Mouse (Mus musculus) testis, postnatal 10 days (tissue): Measurements from ENCODE around the gene Smad6.

Experiments used
- DNase-seq: peaks from one replicate; pipeline ENCODE4 v3.0.0; 2021; ENCODE audit warnings: low spot score

Gene Smad6

DNA sequence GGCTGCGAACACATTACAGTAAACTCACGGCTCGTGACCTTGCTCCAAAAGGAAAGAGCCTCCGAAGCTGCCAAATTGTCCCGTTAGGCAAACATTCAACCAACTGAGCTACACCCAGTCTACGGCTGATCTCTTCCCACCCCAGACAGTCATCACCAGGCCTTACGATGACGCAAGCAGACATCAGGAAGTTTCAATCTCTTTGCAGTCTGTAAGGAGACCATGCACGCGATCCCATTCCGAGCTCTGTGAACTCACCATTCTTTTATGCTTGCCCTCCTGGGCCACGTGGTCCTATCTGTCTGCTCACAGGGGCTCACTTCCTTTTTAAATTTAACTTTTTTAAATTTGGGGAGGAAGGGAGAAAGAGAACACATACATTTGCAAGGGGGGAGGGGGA, 32.6 kb downstream of the Smad6 start:
- no peak for DNase-seq

DNA sequence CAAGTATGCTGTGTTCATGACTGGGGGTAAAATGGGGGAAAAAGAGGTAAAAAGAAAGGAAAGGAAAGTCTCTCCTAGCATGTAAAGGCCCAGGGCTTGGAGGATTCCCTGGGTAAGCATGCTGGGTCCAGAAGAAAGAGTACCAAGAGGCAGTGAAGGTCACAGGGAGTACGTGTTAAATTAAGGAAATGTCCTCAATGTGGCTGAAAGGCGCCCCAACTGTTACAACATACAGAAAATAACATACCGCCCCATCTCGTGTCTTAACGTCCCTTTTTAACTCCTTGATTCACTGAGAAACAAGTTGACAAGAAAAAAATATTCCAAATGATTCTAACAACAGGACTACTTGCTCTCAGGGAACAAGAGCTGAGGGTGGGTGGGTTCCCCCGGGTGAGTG, 36.7 kb downstream of the Smad6 start:
- no peak for DNase-seq

DNA sequence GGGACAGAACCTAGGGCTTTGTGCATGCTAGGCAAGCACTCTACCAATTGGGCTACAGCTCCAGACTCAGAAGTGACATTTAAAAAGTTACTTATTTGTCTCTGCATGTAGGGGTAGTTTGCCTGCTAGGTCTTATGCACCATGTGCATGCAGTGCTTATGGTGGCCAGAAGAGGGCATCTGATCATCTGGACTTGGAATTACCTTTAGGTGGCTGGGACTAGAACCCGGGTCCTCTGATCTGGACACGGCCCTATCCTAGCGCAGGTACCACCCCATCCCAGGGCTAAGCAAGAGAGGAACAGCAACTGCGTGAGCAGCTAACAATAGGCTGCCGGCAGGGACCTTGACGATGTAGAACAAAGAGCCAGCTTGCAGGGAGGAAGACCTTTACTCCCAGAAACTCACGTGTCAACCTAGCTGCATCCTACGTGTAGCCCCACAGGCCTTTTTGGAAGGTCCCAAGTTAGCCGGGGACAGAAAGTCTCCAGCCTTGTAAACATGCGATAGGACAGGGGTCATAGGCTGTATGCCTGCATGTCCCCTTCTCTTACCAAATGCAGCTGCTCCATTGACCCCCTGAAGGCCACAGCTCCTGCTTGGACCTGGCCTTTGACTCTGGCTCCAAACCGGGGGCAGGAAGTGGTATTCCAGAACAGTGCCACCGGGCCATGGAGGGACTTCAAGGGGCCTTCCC, 38.8 kb downstream of the Smad6 start:
- no peak for DNase-seq

DNA sequence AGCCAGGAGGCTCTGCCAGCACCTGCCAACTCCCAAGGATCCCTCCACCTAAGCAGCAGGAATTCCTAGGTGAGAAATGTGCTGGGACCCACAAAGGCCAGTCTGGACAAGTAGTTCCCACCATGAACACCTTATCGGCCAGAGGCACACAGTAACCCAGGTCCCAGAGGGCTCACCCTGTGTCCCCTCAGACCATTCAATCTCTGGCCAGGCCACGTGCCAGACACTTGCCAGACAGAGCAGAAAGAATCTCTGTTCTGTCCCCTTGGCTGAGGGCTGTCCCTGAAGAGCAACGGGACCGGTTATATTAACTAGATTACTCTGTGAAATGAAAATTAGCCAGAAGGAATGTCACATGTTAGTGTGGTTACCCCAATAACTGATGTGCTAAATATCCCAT, 39.9 kb downstream of the Smad6 start:
- no peak for DNase-seq

DNA sequence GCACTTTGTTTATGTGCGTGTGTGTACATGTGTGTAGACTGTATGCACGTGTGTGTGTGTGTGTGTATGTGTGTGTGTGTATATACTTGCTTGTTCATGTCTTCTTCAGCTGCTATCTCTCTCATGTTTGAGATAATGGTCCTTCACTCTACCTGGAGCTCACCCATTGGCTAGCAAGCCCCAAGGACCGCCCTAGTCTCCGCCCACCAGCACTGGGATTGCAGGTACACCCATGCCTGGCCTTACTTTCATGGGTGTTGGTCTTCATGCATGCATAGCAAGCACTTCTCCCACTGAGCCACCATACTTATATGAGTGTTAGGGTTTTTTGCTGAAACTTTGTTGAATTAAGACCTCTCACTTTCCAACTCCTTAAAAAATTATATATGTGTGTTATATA, 40.5 kb downstream of the Smad6 start:
- no peak for DNase-seq

DNA sequence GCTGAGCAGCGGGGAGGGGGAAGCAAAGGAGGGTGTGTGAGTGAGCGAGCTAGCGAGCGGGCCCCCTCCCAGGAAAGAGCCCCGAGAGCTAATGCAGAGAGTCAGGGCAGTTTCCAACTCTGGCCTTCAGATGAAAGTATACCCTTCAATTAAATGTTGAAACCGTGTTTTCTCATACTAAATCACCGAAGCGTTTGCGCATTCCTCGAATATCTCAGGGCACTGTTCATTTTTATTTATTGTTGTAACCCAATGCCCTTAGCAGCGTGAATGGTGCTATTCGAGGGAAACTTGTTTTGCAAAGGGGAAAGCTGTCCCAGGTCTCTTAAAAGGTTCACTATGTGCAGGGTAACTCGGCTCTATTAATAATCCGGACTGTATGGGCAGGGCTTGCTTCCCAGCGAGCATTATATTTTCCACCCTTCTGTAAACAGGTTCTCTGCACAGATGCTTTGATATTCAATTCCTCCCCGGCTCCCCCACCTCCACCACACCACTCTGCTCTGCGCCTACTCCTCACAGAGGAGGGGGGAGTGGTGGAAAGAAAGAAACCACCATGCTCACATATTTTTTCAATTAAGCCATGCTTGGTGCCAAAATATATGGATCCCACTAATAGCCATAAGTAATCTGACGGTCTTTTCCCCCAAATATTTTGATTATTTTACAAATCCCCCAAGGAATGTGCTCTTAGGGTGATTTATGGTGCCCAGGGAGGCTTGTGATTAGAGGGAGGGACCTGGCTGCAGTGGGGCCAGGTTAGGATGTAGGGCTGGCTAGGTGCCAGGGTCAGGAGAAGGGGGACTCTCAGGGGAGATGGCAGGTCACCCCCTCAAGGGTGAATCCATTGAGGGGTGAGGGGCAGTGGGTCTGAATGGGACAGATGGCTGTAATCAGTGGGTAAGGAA, 41.4 kb downstream of the Smad6 start:
- DNase-seq: no peak

GRCm38 (mm10) chr9:63979275-63979674, 42.6 kb downstream of the Smad6 start:
- DNase-seq: no peak

DNA sequence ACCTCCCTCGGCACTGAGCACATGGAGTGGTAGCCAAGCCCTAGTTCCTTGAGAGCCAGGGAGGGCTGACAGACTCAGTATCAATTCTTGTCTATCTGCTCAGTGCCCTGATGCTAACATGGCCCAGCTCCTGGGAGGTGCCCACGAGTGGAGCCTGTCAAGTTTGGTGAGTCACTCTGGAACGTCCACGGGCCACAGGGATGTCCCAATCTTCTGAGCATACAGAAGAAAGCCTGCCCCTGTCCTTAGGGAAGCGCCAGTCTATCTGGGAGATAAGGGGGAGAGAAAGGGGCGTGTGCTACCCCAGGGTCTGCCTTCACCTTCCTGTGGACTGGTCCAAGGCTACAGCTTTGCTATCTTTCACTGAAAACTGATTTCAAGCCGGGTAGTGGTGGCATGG, 43.2 kb downstream of the Smad6 start:
- no peak for DNase-seq

GRCm38 (mm10) chr9:63975996-63976395, 45.9 kb downstream of the Smad6 start:
- DNase-seq: no peak

GRCm38 (mm10) chr9:63974258-63975023, 47.4 kb downstream of the Smad6 start:
- no peak for DNase-seq

- no peak for DNase-seq
Measured at GRCm38 (mm10) chr9:63973662-63974190, 48.1 kb downstream of the Smad6 start.

- no peak for DNase-seq
Measured at GRCm38 (mm10) chr9:63972576-63973290, 49.1 kb downstream of the Smad6 start.

DNA sequence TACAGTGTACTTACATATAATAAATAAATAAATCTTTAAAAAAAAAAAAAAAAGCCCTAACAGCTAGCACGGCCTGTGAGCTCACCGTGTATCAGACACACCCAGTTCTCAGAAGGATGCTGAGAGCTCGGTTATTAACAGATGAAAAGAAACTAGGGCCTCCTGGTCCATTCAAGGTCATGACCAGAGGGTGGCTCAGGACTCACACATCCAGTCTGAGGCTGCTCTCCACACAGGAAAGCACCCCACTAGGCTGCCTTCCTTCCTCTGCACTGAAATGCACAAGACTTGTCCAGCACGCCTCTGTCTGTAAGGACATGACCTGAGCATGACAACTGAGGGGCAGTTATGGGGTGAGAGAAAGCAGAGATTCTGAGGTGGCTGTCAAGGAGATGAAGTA, 50.3 kb downstream of the Smad6 start:
- no peak for DNase-seq

GRCm38 (mm10) chr9:63970836-63971235, 51.0 kb downstream of the Smad6 start:
- no peak for DNase-seq

DNA sequence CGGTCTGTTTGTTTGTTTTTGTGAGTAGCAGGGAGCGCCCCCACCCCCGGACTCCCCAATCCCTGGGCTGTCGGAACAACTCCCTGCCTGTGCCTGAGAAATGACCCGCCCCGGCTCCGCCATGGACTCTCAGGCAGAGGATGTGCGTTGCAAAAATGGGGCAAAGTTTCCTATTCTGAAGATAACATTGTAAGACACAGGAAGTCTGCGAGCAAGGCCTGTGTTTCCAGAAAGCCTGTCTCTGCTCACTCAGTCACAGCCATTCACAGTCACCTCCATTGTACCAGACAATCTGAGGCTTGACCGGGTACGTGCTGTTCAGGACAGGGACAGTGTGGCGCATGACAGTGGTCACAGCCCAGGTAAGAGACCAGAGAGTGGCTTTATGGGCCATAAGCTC, 51.5 kb downstream of the Smad6 start:
- no peak for DNase-seq

- no peak for DNase-seq
Measured at GRCm38 (mm10) chr9:63969467-63969866, 52.4 kb downstream of the Smad6 start.

DNA sequence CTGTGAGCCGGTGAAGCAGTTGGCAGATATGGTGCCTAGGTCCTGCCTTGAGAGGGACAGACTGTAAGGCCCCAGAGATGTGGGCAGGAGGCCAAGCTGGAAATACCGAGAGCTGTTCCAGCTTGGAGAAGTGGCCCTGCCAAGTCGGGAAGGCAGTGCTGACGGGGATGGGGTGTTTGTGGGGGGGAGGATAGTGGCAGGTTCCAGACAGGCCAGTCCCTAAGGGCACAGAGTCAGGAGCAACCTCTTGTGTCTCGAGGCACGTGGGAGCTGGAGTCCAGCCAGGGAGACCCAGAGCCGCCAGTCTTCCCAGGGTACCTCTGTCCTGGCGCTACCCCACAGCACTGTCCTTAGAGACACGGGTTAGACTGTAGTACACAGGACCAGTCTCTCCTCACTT, 53.3 kb downstream of the Smad6 start:
- DNase-seq: peak; percentile 92

DNA sequence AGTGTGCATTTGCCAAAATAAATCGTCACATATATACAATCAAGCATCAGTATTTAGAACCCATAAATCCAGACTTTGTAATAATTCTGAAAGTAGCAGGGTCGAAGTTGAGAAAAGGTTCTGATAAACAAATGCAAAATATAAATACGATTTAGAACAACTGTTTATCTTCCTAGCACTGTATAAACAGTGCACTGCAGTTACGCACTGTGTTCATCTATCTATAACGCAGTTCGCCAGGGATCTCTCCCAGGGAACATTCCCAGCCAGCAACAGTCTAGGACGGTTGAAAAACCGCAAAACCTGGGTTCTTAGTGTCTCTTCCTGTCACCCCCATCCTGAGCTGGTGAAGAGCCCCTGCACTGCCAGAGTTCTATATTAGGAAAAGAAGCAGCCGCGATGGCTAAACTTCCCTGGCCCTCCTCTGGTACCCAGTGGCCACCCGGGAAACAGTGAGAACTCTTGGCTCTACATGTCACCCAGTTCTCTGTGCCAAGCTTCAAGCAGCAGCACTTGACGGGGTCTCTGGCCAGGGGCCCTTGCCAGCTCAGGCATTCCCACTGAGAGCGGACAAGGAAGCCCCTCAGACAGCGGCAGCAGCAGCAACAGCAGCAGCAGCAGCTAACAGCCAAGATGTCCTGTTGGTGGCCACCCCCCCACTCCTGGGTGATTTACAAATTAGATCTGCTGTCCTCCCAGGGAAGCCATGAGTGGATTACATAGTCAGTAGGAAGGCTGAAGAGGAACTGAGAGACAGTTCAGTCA, 54.3 kb downstream of the Smad6 start:
- DNase-seq: no peak

GRCm38 (mm10) chr9:63965579-63965981, 56.3 kb downstream of the Smad6 start:
- no peak for DNase-seq

GRCm38 (mm10) chr9:63961881-63962280, 60.0 kb downstream of the Smad6 start:
- no peak for DNase-seq

- no peak for DNase-seq
Measured at GRCm38 (mm10) chr9:63960829-63961185, 61.1 kb downstream of the Smad6 start.
